Mouse (Mus musculus) ZHBTc4 (cell line): ENCODE results near the gene Klhl2.

Source experiments
- DNase-seq: peaks from one replicate; pipeline ENCODE4 v3.0.0-alpha.2; 2011; ENCODE audit warnings: low read depth, low spot score

Gene Klhl2

GRCm38 (mm10) chr8:64769586-64769985 is 80.2 kb downstream of the Klhl2 start:
- DNase-seq: peak; percentile 52

GRCm38 (mm10) chr8:64768645-64769044 is 81.2 kb downstream of the Klhl2 start:
- no peak for DNase-seq

GRCm38 (mm10) chr8:64767047-64767446 is 82.8 kb downstream of the Klhl2 start:
- no peak for DNase-seq

GRCm38 (mm10) chr8:64764075-64764474 is 85.7 kb downstream of the Klhl2 start:
- DNase-seq: no peak

- no peak for DNase-seq
Observed at GRCm38 (mm10) chr8:64762751-64763150, 87.1 kb downstream of the Klhl2 start.

GRCm38 (mm10) chr8:64761430-64761829 is 88.4 kb downstream of the Klhl2 start:
- DNase-seq: no peak

- DNase-seq: peak; percentile 73
Observed at GRCm38 (mm10) chr8:64757956-64758355, 91.9 kb downstream of the Klhl2 start.

GRCm38 (mm10) chr8:64746215-64747058 is 103.4 kb downstream of the Klhl2 start:
- DNase-seq: no peak

GRCm38 (mm10) chr8:64740547-64741211 is 109.1 kb downstream of the Klhl2 start:
- DNase-seq: no peak

- no peak for DNase-seq
Observed at GRCm38 (mm10) chr8:64738916-64739315, 110.9 kb downstream of the Klhl2 start.

- no peak for DNase-seq
Observed at GRCm38 (mm10) chr8:64736767-64737323, 113.0 kb downstream of the Klhl2 start.

GRCm38 (mm10) chr8:64735161-64735560 is 114.7 kb downstream of the Klhl2 start:
- DNase-seq: no peak

- DNase-seq: peak; percentile 100
Observed at GRCm38 (mm10) chr8:64733271-64733943, 116.4 kb downstream of the Klhl2 start, which contains the start of gene Msmo1. Gene Msmo1, minus strand, starts transcription at chr8:64733792.

- no peak for DNase-seq
Observed at GRCm38 (mm10) chr8:64732596-64732995, 117.2 kb downstream of the Klhl2 start.

GRCm38 (mm10) chr8:64728156-64728555 is 121.7 kb downstream of the Klhl2 start:
- DNase-seq: no peak

GRCm38 (mm10) chr8:64726190-64726695 is 123.6 kb downstream of the Klhl2 start:
- no peak for DNase-seq

GRCm38 (mm10) chr8:64723206-64723605 is 126.6 kb downstream of the Klhl2 start:
- DNase-seq: no peak

- peak; percentile 57 for DNase-seq
Observed at GRCm38 (mm10) chr8:64717868-64718267, 131.9 kb downstream of the Klhl2 start.

GRCm38 (mm10) chr8:64712499-64712898 is 137.3 kb downstream of the Klhl2 start:
- no peak for DNase-seq

- DNase-seq: no peak
Observed at GRCm38 (mm10) chr8:64711544-64711943, 138.3 kb downstream of the Klhl2 start.

GRCm38 (mm10) chr8:64707481-64707880 is 142.3 kb downstream of the Klhl2 start:
- no peak for DNase-seq

- no peak for DNase-seq
Observed at GRCm38 (mm10) chr8:64703191-64703590, 146.6 kb downstream of the Klhl2 start.
